12 mouse cellular contexts compared by ENCODE assay signal in genomic region chr3:86635464-86635863, GRCm38 (mm10).
DNase-seq lines count a peak whose midpoint lies in the region; ATAC-seq and TF ChIP-seq lines count a peak whose summit lies in the region.
"Had no signal": no experiment of that assay in that cellular context is flagged by ENCODE, and none has a peak within 500 bp of the region (broad histone marks: within the 10 kb centered on the region; RNA-seq: fewer than 3 reads in every experiment).

No protein-coding gene starts in this region.

- H3K4me3 ChIP-seq in layer of hippocampus, adult 2 months: peak overlapping the region; percentile 26; the same call in 1 of the 2 replicates
- H3K4me3 ChIP-seq: forebrain, embryonic 10.5 days had no signal

- peak; percentile 23 for ATAC-seq in CD4-positive, CD25-positive, alpha-beta regulatory T cell, adult 4 months

- peak overlapping the region; percentile 60 for H3K27ac ChIP-seq in layer of hippocampus, adult 2 months
- H3K27ac ChIP-seq: forebrain, embryonic 10.5 days; macrophage had no signal

- TF ChIP-seq CTCF in layer of hippocampus, adult 2 months (conservative IDR thresholded peaks at IDR 0.05): no peak

- DNase-seq in layer of hippocampus, adult 2 months (ENCODE audit: low spot score in 2 of 2): no peak
- DNase-seq in layer of hippocampus, postnatal 14 days (ENCODE audit: low spot score in 2 of 2): no peak
- peak; percentile 26 for DNase-seq in heart, adult 8-10 months (ENCODE audit: low spot score)
- peak; percentile 4 for DNase-seq in heart, postnatal 4 days
- DNase-seq in thymus, postnatal 4 days: no peak
- DNase-seq in cerebellum, postnatal 4 days (ENCODE audit: low spot score in 2 of 2): no peak
- DNase-seq in urinary bladder, adult 18-20 months (ENCODE audit: low spot score in 2 of 2): no peak
- DNase-seq: adrenal gland, adult 8-10 months; kidney, postnatal 10 days had no signal

Comparison
In these comparisons a context has a peak if more than half of its experiments do, and no peak if none do; other contexts are left out.
1. DNase-seq: peak in heart, adult 8-10 months (single experiment) and heart, postnatal 4 days (single experiment); none in layer of hippocampus, adult 2 months (0 of 2), layer of hippocampus, postnatal 14 days (0 of 2), thymus, postnatal 4 days (single experiment), cerebellum, postnatal 4 days (0 of 2) and urinary bladder, adult 18-20 months (0 of 2).